Mouse (Mus musculus) MEL (cell line): Measurements from ENCODE around the gene Fhl1. TPM values are rescaled to one million over a fixed set of nuclear protein-coding genes. Genes with fewer than 3 reads are reported as not detected.

Experiments
- polyA plus RNA-seq, 2 experiments: library from polyadenylated mRNA; stranded (reverse) in 1 of 2; unstranded in 1 of 2; fragments of >175 nt in 1 of 2; fragments of >200 nt in 1 of 2; gene quantifications; 2 replicates each; pipeline versions ENCODE4 v1.2.1 to v1.2.4; 2012; ENCODE audit warnings: low replicate concordance in 2 of 2, low read depth in 1 of 2; ENCODE audit not compliant: insufficient read length in 2 of 2, insufficient read depth in 1 of 2, missing spikeins in 1 of 2
- total RNA-seq: library from RNA; depleted of rRNA; stranded (reverse); fragments of 300-350 nt; gene quantifications from 2 replicates; pipeline ENCODE4 v1.2.3, GENCODE M21; 2012; rRNA removed

The Fhl1 gene
- total and polyA plus RNA-seq, 3 experiments = not detected

Other genes starting within 250 kb of the Fhl1 start
- not detected in 2 replicates for gene Gm10477, start 207.0 kb upstream of the Fhl1 start, total RNA-seq
- gene Gm10477, start 207.0 kb upstream of the Fhl1 start, polyA plus RNA-seq = not detected
- not detected in 2 replicates for gene Gm648, start 182.2 kb upstream of the Fhl1 start, total RNA-seq
- gene Gm648, start 182.2 kb upstream of the Fhl1 start, polyA plus RNA-seq = under 1 TPM in 1 of 2 experiments, not detected in 1; 0.08 TPM
- gene Mmgt1, start 133.7 kb upstream of the Fhl1 start, total RNA-seq = 18.1 and 22.6 TPM in 2 replicates
- 10 to 100 TPM; 16.9 to 45.6 TPM for gene Mmgt1, start 133.7 kb upstream of the Fhl1 start, polyA plus RNA-seq
- 11.4 and 11.5 TPM in 2 replicates for gene Slc9a6, start 122.0 kb upstream of the Fhl1 start, total RNA-seq
- gene Slc9a6, start 122.0 kb upstream of the Fhl1 start, polyA plus RNA-seq = 10 to 100 TPM in 1 of 2 experiments, not detected in 1; 12.6 TPM
- gene Map7d3, start 90.5 kb downstream of the Fhl1 start, total RNA-seq = not detected in 2 replicates
- not detected for gene Map7d3, start 90.5 kb downstream of the Fhl1 start, polyA plus RNA-seq
- gene Adgrg4, start 138.4 kb downstream of the Fhl1 start, total RNA-seq = not detected in 2 replicates
- gene Adgrg4, start 138.4 kb downstream of the Fhl1 start, polyA plus RNA-seq = not detected